Mouse (Mus musculus): ENCODE results near the gene Dgcr2. TPM values are rescaled to one million over a fixed set of nuclear protein-coding genes. Genes with fewer than 3 reads are reported as not detected.

The Dgcr2 gene
- polyA plus RNA-seq, 1 experiment from 2014 or later, result 75.2 TPM

DNA sequence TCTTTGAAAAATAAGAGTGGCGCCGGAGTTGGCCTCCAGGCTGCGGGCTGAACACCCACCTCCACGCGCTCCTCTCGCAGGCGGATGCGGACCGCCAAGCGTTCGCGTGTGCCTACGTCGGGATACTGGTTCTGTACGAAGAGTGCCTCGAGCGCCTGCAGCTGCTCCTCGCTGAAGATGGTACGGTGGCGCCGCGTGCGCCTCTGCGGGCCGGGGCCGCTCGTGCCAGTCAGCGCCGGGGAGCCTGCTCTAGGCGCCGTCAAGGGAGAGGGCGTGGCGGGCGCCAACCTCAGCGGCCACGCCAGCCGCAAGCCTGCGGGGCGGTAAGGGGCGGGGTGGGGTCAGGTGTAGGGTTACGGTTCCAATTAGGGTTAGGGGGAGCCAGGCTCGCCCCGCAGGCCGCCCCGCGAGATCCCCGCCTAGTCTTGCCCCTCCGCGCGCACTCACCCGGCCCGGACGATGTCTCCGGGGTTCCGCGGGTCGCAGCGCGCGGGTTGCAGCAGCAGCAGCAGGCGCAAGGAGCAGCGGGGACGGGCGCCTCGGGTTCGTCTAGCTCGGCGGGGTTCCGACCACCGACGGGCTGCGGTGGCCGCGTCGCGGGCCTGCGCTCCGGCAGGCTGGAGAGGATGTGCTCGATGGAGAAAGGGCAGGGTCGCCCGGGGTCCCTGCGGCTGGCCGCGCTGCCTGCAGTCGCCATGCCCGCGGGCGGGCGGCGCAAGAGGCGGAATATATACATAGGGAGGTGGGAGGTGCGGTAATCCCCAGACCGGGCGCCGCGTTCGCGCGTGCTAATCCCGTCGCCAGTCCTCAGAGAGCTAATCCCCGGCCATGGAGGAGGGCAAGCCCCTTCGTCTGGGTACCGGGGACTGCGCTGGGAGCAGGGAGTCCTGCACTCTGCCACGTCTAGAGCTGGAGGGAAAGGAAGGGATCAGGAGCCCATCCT lies 16.2 kb upstream of the Dgcr2 start, which contains the start of gene Gsc2:
Gsc2 (minus strand) TSS at position 753 of the 943 bp plus-strand sequence.
- no peak for DNase-seq (ENCODE audit: low read depth, low spot score)
- CTCF ChIA-PET, result no interaction called here
- in situ Hi-C loops (cut with MboI; ENCODE audit: low pct_unique_long_range_greater_than_20kb), result loop anchor here (5.0 kb wide), 2 partner anchors 73 to 123 kb away; no protein-coding TSS in a partner anchor
- ATAC-seq, result no peak
- H3K27me3 ChIP-seq, result peaks cover 57% of the 10 kb centered on the region
- TF ChIP-seq CTCF (IDR thresholded peaks at IDR 0.05), result no peak
- POLR2A ChIA-PET, result interaction anchor here (0.9 kb wide), 1 partner anchor 31 kb away, joined by 3 read pairs; no protein-coding TSS in a partner anchor

DNA sequence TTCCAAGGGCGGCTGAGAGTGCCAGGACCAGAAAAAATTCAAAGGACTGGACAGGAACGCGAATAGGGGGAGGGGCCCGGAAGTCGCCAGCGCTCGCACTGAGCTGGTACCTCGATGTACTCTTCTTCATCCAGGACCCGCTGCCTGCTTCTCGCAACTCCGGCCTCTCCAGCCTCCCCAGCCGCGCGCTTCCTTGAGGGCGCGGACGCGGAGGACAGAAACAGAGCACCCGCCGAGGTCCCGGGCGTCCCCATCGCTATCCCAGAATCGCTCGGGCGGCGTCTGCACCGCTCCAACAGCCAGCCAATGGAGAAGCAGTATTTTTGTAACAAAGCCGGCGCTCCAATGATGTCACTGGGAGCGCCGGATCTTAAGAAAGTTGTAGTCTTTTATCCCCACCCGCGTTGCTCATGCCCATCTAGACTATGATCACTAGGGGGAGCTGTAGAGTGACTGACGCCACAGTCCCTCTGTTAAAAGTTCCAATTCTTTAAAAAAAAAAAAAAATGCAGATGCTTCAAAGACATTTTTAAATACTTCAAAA lies 12.8 kb upstream of the Dgcr2 start, which contains the start of gene Ess2:
Ess2 (minus strand) TSS at position 297 of the 544 bp plus-strand sequence.
- ATAC-seq (peak; percentile 86), DNase-seq (ENCODE audit: low read depth, low spot score) (peak; percentile 71)
- in situ Hi-C loops (cut with MboI; ENCODE audit: low pct_unique_long_range_greater_than_20kb), result loop anchor here (5.0 kb wide), 2 partner anchors 76 to 126 kb away; no protein-coding TSS in a partner anchor
- peaks cover 41% of the 10 kb centered on the region for H3K27me3 ChIP-seq
- ChIA-PET POLR2A (interaction anchor here (1.6 kb wide), 1 partner anchor 10 kb away, joined by 7 read pairs; no protein-coding TSS in a partner anchor), CTCF (interaction anchor here (2.8 kb wide), 1 partner anchor 10 kb away, joined by 10 read pairs; no protein-coding TSS in a partner anchor)
- TF ChIP-seq CTCF (IDR thresholded peaks at IDR 0.05), result no peak

DNA sequence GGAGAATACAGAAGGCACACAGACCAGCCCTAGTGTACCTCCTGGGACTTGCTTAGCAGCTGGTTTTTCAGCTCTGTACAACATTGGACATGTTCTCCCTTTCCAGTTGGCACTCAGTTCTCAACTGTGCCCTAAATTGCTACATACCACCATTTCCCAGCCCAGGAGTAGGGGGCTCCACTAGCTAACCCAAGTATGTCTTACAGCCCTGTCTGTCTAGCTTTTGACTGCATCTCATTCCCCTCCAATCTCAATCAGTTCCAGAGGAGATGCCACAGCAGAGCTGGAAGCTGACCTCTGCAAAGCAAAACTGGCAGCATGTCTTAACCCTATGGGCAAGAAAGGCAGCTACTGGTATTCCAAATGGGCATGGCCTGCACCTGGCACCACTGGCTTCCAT lies 2.3 kb downstream of the Dgcr2 start:
- no peak for TF ChIP-seq CTCF (IDR thresholded peaks at IDR 0.05)
- in situ Hi-C loops (cut with MboI; ENCODE audit: low pct_unique_long_range_greater_than_20kb), result no loop called here
- no peak for ATAC-seq
- ChIA-PET CTCF (interaction anchor here (1.2 kb wide), 1 partner anchor 13 kb away, joined by 3 read pairs; no protein-coding TSS in a partner anchor), POLR2A (interaction anchor here (0.6 kb wide), 1 partner anchor 299 kb away, joined by 5 read pairs; no protein-coding TSS in a partner anchor)
- H3K27me3 ChIP-seq, result no peaks in the 10 kb centered on the region
- DNase-seq (ENCODE audit: low read depth, low spot score), result no peak

GRCm38 (mm10) chr16:17893923-17894322 lies 4.4 kb downstream of the Dgcr2 start, which contains the start of gene Tssk1:
Gene Tssk1 (plus strand): TSS chr16:17894223.
- ATAC-seq (no peak), DNase-seq (ENCODE audit: low read depth, low spot score) (no peak)
- no peaks in the 10 kb centered on the region for H3K27me3 ChIP-seq
- ChIA-PET POLR2A (no interaction called here), CTCF (no interaction called here)
- no peak for TF ChIP-seq CTCF (IDR thresholded peaks at IDR 0.05)
- in situ Hi-C loops (cut with MboI; ENCODE audit: low pct_unique_long_range_greater_than_20kb), result no loop called here

DNA sequence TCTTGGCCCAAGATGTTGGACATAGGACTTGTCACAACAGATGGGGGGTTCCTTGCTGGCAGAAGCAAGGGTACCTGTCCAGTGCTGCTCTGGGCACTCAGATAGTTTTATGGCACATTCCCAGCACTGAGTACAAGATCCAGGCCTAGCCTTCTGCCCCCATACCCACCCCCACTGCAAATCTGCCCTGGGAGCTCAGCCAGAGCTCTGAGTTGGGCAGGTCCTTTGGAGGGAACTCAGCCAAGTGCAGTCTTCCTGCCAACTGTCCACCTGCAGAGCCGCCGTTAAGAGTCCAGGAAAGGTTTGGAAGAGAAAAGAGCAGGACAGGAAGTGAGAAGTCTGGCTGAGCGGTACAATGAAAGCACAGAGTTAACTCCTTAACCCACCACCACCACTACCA lies 5.8 kb downstream of the Dgcr2 start:
- TF ChIP-seq CTCF (IDR thresholded peaks at IDR 0.05), result no peak
- ChIA-PET POLR2A (no interaction called here), CTCF (interaction anchor here (1.5 to 1.7 kb wide), 2 partner anchors 16 to 23 kb away, joined by 3 read pairs; no protein-coding TSS in a partner anchor)
- H3K27me3 ChIP-seq, result no peaks in the 10 kb centered on the region
- in situ Hi-C loops (cut with MboI; ENCODE audit: low pct_unique_long_range_greater_than_20kb), result no loop called here
- DNase-seq (ENCODE audit: low read depth, low spot score), result no peak
- ATAC-seq, result no peak

DNA sequence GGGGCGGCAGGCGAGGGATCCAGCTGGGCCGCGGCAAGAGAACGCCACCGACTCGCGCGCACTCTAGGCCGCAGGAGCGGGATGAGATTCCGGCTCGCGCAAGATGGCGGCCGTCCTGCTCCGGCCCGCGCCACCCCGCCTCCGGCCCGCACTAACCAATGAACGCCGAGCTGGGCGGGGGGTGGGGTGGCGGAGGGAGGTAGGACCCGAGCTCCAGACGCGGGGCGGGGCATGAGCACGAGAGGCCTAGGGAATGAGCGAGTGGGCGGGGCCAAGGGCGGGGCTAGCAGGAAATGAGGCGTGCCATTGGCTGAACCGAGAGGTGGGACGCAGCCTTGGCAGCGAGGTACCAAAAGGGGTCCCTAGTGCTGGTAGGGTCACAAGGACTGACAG lies 6.8 kb downstream of the Dgcr2 start, which contains the start of gene Gm20518:
Gm20518 (minus strand) TSS at position 105 of the 393 bp plus-strand sequence.
- ATAC-seq (peak; percentile 88), DNase-seq (ENCODE audit: low read depth, low spot score) (peak; percentile 58)
- no peak for TF ChIP-seq CTCF (IDR thresholded peaks at IDR 0.05)
- ChIA-PET CTCF (interaction anchor here (1.5 to 1.7 kb wide), 2 partner anchors 15 to 24 kb away, joined by 3 read pairs; no protein-coding TSS in a partner anchor), POLR2A (interaction anchor here (1.9 kb wide), 1 partner anchor 31 kb away, joined by 7 read pairs; no protein-coding TSS in a partner anchor)
- no peaks in the 10 kb centered on the region for H3K27me3 ChIP-seq
- in situ Hi-C loops (cut with MboI; ENCODE audit: low pct_unique_long_range_greater_than_20kb), result no loop called here

- no peak for TF ChIP-seq CTCF (IDR thresholded peaks at IDR 0.05)
- in situ Hi-C loops (cut with MboI; ENCODE audit: low pct_unique_long_range_greater_than_20kb), result no loop called here
- peak; percentile 55 for ATAC-seq
Observed at GRCm38 (mm10) chr16:17890917-17891566, 7.3 kb downstream of the Dgcr2 start.

GRCm38 (mm10) chr16:17890342-17890727 lies 8.0 kb downstream of the Dgcr2 start:
- no peaks in the 10 kb centered on the region for H3K27me3 ChIP-seq
- TF ChIP-seq CTCF (IDR thresholded peaks at IDR 0.05), result no peak
- in situ Hi-C loops (cut with MboI; ENCODE audit: low pct_unique_long_range_greater_than_20kb), result no loop called here
- ChIA-PET CTCF (no interaction called here), POLR2A (interaction anchor here (0.7 to 1.9 kb wide), 2 partner anchors 12 to 32 kb away, joined by 3 to 7 read pairs; no protein-coding TSS in a partner anchor)
- ATAC-seq (no peak), DNase-seq (ENCODE audit: low read depth, low spot score) (no peak)

More at GRCm38 (mm10) chr16:17890917-17891566, 7.3 kb downstream of the Dgcr2 start:
- CTCF ChIA-PET, result interaction anchor here (1.5 to 1.7 kb wide), 2 partner anchors 15 to 25 kb away, joined by 3 read pairs; no protein-coding TSS in a partner anchor
- DNase-seq (ENCODE audit: low read depth, low spot score), result peak; percentile 37
- no peaks in the 10 kb centered on the region for H3K27me3 ChIP-seq
- POLR2A ChIA-PET, result interaction anchor here (0.7 to 1.9 kb wide), 2 partner anchors 13 to 31 kb away, joined by 3 to 7 read pairs; no protein-coding TSS in a partner anchor

DNA sequence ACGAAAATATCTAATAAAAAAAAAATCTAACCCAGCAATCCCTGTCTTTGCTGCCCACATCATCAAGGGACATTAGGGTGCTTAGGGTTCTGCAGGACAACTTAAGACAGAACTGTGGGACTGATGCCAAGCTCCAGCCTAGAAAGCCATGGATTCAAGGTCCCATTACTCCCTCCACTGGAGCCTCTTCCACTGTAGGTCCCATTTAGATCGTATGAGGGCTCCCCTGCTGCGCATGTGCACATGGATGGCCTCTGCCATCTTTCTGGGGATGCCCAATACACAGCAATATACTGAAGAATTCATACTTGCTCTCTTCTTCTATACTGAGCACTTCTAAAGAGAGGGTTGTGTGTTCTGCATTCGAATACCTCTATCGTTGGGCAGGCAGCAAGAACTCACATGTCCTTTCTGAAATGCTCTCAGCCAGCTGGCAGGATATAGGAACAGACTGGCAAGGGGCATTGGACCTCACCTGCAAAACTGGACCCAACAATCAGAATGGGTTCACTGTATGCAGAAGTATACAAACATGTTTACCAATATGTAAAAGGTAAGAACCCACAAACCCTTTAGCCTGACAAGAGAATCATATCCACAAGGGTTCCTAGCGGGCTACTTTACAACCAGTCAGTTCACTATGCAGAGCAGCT lies 8.5 kb downstream of the Dgcr2 start:
- ChIA-PET POLR2A (no interaction called here), CTCF (no interaction called here)
- no peak for ATAC-seq
- no peak for TF ChIP-seq CTCF (IDR thresholded peaks at IDR 0.05)
- in situ Hi-C loops (cut with MboI; ENCODE audit: low pct_unique_long_range_greater_than_20kb), result no loop called here
- DNase-seq (ENCODE audit: low read depth, low spot score), result no peak
- no peaks in the 10 kb centered on the region for H3K27me3 ChIP-seq

Measured in Patski (cell line).